Mouse (Mus musculus) 3T3-L1 (cell line): Measurements from ENCODE around the gene Galnt15.
"Not testable (repeated sequence)": the region's sequence is repeated elsewhere in the genome, so short reads cannot be mapped to it uniquely, and the experiment has no call there.

Source experiments
- DNase-seq: peaks from one replicate; pipeline ENCODE4 v3.0.0-alpha.2; 2015; ENCODE audit warnings: low read depth, low spot score

Gene Galnt15

GRCm38 (mm10) chr14:32087584-32088248, 58.9 kb downstream of the Galnt15 start:
- DNase-seq: not testable (repeated sequence)

DNA sequence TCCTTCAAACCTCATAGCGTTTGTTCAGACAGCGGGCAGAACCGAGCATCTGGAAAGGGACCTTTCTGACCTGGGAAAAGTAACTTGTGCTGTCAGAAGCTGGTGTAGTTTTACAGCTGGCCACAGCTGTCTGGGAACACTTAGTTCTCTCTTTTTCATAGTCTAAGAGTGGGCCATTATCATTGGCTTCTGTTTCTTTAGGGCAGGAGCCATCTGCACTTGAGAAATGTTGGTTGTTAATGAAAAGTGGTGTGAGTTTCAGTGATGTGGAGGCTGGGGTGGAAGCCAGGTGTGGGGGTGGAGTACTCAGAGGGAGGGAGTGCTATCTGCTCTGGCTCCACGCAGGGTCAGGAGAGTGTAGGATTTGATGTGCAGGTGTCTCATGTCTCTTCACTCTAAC, 62.3 kb downstream of the Galnt15 start:
- no peak for DNase-seq

DNA sequence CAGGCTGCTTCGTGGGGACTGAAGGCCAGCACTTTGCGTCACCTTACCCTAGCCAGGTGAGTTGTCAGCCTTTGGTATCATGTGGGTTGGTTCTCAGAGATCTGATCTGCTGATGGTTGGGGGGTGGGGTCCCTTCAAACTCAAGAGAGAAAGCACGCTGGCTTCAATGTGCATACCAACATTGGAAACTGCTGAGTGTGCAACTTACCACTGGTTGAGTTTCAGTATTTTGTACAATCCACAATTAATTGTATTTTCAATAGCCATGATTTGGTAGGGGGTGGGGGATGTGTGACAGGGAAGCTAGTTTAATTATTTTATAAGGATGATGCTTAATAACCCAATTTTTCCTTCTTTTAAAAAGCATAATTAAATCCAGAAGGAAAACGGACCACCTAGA, 62.9 kb downstream of the Galnt15 start:
- DNase-seq: no peak

DNA sequence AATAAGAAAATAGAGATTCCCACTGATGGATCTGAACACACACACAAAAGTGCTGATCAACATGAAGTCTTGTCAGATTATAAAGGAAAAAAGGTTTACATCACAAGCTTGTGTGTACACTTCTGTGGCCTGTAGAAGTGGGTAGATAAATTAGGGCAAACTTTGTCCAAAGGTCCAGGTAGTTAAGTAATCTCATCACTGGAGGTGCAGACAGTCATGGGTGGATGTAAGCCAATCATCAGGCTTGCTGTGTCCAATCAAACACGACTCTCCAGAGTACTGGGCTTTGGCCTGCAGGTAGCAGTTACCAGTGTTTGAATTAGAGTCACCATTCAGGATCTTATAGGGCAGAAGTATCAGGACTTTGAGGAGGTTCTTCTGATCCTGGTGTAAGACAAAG, 64.2 kb downstream of the Galnt15 start:
- DNase-seq: no peak

GRCm38 (mm10) chr14:32093500-32094117, 64.8 kb downstream of the Galnt15 start:
- no peak for DNase-seq

DNA sequence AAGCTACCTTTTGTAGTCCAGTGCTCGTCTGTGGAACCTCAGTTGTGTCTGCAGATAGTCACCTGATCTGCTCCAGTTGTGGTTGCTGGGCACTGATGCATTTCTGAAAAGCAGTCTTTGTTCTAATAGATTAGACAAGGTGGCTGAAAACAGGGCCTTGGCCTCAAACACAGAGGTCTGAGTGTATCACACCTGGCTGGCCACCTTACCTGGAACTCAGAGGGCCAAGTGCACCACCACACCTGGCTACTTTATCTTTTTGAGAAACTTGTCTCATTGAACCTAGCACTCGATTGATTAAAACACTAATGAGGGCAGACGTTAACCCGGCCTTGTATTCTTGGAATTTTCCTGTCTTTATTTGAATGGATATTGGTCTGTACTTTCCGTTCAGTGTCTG, 66.9 kb downstream of the Galnt15 start:
- DNase-seq: no peak

GRCm38 (mm10) chr14:32096740-32097139, 68.0 kb downstream of the Galnt15 start:
- no peak for DNase-seq

DNA sequence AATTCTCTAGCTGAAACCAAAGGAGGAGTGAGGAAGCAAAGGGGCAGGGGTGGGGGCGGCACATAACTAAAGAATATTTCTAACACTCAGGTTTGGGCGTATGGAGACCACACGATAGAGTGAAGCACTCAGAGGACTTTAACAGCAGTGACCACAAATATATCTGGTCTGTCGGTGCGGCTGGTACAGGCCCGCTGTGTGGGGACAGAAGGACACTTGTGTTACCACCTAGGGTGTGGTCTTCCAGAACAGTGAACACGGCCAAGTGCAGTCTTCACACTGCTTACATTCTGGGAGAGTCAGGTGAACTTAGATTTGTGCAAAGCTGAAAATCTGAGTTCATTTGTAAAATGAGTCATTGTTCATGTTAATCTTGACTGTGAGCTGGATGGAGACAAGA, 68.9 kb downstream of the Galnt15 start:
- DNase-seq: no peak

DNA sequence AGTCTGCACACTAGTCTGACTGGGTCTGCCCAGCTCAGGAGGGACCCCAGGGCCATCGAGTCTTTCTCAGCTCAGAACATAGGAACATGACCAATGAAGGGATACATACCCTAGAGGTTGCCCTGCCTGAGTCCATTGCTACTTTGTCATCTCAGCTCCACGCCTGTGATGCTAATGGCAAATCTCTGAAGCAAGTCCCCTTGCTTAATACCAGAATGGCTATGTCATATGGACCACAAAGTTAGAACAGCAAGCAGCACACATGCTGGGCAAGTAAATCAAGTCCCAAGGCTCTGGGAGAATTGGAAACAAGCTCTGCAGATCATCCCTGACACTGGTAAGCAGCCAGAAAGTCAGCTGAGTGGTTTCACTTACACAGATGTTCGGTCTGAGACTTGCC, 70.2 kb downstream of the Galnt15 start:
- no peak for DNase-seq

DNA sequence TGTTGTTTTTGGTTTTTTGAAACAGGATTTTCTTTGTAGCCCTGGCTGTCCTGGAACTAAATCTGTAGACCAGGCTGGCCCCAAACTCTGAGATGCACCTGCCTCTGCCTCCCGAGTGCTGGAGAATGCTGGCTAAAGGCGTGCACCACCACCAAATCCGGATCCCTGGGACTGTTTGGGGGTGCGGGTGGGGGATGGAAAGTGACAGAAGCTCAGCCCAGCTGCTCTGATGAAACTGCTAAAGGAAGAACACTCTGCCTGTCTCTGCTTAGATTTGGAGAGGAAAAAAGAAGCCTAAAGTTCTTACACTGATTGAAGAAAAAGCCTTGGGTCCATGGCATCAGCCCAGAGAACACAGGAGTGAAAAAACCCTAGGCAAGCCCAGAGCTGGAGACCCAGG, 74.8 kb downstream of the Galnt15 start:
- no peak for DNase-seq

- no peak for DNase-seq
Observed at GRCm38 (mm10) chr14:32105663-32106062, 76.9 kb downstream of the Galnt15 start.

DNA sequence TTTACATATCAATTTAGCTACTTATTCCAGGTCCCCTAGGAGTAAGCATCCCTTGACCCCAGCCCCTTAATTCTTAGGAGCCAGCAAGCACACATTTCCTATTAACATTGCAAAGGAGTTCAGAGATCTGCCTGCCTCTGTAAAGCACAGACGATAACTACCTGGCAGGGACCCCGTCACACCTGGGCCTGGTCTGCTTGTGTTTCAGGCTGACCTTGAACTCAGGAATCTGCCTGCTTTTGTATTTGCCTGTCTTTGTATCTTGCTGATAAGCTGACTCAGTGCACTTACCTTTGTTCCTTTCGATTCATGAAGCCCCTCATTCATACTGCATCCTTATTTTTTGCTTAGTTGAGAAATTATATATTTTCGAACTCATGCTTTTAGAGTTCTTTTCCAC, 78.1 kb downstream of the Galnt15 start:
- DNase-seq: no peak
